Mouse (Mus musculus) forelimb bud, embryonic 11.5 days (tissue): ENCODE measurements at regions not wholly inside any gene's neighbourhood (a gene's known extent, or its start where the extent isn't known, plus 50 kb on each side); places are given as distances from the start of the nearest gene placed in this dataset.
"Not testable (repeated sequence)": the region's sequence is repeated elsewhere in the genome, so short reads cannot be mapped to it uniquely, and the experiment has no call there.

Source experiments
- DNase-seq: peaks from one replicate; pipeline ENCODE4 v3.0.0-alpha.2; 2012; ENCODE audit warnings: low read depth, low spot score

DNA sequence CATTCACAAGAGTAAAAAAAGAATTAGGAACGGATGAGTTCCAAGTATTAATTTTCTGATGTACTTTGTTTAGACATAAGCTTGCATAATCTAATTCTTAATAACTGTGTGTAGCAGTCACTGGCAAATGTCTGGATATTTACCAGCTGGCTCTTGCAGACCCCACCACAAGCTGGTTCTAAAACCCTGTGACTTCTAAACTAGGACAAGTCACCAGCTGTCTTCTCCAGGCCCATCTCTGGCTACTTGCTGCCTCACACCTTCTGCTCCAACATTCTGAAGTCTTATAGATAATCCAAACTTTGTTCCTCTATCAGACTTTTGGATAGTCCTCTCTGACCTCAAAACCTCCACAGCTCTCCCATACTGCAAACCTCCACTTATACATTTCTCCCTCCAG is 189.9 kb upstream of the Rhobtb1 start:
- no peak for DNase-seq

DNA sequence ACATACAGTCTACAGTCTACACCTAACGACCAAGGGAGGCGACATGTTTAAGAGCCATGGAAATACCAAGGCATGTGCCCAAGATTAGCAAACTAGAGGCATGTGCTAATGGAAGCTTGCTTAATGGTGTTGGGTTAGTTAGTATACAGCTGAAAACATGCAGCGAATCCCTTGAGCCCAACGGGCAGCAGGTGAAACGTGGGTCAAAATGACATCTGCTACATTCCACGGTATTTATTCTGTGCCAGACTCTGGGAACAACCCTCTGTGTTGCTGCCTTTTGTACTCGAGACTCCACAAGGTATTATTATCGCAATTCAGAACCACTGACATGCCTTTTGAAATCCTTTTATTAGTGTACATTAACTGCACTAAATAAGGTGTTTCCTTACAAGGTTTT is 188.1 kb upstream of the Rhobtb1 start:
- no peak for DNase-seq

DNA sequence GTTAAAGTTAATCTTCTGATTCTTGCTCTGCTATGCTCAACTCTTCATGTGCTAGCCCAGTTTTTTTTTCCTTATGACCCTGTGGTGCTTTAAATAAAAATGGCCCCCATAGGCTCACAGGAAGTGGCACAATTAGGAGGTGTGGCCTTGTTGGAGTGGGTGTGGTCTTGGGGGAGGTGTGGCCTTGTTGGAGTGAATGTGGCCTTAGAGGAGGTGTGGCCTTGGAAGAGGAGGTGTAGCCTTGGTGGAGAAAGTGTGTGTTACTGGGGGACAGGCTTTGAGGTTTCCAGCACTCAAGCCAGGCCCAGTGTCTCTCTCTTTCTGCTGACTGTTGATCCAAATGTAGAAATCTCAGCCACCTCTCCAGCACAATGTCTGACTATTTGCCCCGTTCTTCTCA is 186.0 kb upstream of the Rhobtb1 start:
- no peak for DNase-seq

DNA sequence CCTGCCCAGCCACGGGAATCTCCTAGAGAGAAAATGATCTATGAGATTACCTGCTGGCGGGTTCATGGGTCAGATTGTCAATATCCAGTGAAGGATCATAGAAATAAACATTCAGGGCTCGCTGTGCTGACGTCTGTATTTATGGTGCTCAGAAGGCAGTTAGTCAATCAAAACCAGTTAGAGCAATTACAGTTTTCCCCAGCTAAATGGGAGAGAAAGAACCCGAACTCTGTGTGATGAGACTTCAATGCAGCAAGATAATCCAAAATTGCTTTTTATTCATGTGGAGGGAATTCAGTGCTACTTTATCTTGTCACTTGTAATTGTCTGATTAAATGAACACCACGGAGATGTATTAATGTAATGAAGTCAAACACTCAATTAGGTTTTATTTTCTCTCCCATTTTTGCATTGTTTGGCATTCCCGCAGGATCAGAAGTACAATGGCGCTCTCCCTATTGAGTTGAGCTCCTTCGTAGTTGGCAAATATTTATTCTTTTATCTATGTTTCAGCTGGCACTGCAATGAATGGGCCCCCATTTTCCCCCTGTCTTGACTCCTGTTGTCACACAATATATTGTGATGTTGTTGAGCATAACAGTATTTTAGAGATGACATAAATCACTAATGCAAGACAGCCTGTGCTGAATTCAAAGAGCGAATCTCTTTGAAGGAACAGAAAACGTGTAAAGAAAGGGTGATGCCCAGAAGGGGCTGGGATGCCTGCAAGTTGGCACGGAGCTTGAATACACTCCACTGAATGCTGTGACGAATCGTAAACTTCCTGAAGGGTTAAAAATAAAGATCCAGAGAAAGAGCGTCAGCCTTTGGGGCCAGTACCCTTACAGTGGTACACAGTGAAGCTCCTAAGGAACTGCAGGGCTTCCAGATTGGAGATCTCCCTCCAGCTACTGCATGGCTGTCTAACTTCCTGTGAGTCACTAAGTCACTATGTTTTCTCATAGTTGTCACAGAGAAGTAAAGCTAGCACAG is 183.0 kb upstream of the Rhobtb1 start:
- DNase-seq: no peak

DNA sequence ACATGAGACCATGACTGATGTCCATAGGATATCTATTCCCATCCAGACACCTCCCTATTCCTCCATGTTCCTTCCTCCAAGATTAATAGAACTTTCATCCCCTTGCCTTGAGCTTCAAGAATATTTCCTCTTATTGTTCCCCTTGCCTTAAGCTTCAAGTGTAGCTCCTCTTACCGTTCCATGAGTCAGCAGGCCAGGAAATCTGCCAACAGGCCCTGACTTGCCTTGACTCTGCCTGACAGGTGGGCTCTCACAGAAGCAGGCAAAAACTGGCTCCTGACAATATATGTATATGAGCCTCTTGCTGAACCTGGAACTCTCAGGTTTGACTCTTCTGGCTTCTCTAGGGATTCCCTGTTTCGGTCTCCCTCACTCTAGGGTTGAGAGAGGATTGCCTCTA is 180.7 kb upstream of the Rhobtb1 start:
- DNase-seq: no peak

DNA sequence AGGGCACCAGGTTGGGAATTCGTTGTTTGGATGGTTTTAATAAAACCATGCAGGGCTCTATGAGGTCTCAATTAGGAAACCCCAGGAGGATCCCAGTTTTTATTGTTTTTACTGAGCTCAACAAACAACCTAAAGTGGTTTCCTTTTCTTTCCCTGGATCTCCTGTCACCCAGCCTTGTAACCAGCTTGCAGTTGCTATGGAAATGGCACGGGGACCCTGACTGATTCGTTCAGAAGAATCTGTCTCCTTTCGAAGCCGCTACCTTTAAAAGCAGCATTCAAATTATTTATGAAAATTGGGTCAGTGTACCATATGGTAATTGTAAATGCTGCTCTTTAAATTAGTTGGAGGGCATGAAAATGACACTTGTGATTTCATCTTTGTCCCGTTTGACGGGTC is 176.5 kb upstream of the Rhobtb1 start:
- DNase-seq: no peak

DNA sequence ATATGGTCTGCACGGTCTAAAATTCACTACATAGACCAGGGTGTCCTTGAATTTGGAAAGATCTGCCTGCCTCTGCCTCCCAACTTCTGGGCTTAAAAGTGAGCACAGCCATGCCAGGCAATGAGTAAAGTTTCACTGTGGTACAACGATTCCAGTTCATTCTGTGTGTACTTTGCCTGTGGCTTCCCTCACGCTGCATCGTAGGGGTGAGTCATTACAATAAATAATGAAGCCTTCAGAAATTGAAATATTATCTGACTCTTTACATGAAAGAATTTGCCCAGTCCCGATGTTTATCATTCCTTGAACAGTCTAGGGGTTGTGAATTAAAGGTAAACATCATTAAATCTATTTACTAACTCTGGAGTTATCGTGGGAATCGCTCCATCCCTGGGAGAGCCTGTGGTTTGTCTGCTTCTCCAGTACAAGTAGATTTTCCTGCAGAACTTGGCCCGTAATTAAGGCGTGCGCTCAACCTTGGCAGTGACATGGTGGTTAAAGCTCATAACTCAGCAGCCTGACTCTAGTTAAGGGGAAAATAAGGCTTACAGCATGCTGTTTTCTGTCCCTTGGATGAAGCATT is 174.7 kb upstream of the Rhobtb1 start:
- DNase-seq: peak; percentile 43

DNA sequence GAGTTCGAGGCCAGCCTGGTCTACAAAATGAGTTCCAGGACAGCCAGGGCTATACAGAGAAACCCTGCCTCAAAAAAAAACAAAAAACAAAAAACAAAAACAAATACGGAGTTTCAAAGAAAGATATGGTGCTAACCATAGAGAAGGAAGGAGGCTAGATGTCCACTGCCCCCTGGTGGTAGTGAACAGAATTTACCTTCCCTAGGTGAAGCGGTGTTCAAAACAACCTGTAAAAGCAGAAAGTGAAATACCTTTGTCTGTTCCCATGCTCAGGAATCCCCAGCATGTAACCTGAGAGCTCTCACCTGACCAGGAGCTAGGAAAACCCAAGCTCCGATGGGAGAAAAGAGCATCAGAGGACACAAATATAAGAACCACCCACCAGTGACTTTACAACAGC is 173.1 kb upstream of the Rhobtb1 start:
- DNase-seq: peak; percentile 53

DNA sequence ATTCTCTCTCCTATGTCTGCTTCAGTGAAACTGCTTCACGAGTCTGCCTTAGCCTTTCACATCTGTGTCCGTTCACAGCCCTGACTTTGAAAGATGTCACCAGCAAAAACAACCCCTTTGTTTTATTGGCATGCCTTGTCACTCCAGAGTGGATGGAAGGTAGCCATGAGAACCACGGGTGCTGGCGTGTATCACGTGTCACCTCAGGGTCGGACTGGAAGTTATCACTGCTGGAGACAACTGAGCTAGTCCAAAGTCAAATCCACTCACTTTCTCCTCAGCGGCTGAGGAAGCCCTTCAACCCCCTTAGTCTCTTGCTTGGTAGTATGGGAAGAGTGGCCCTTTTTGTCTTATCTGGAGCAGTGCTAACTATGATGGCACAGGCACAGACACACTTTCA is 171.3 kb upstream of the Rhobtb1 start:
- DNase-seq: no peak

DNA sequence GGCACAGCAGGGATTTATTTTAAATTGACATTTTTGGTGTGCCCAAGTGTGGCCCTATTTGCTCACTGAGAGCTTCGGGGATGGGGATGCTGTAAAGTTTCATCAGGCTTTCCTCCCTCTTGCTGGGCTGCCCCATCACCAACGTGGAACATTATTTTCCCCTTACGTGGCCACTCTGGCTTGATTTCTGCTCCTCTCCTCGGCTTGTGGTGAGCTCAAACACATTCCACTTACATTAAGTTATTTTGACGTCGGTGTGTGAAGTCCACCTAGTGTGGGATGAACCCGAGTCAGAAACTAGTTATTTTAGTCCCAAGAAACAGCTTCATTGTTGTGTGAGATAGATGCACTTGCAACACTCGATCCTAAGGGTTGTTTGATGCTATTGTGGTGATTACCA is 168.9 kb upstream of the Rhobtb1 start:
- DNase-seq: no peak

DNA sequence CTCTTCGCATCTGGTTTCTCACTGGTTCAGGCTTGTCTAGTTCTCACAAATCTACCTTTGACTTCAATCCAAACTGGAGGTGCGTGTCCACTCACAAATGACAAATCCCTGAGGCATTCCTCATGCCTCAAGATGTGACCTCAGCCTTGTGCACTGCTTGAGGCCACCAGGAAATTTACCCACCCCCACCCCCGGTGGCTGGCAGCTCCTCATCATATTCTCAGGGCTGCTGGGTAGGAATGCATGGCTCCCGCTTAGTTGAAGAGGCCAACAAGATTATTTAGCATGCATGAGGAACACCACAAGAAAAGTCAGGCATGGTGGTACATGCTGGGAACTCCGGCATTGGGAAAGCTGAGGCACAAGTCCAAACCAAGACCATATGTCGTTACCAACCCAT is 160.7 kb upstream of the Rhobtb1 start:
- no peak for DNase-seq

DNA sequence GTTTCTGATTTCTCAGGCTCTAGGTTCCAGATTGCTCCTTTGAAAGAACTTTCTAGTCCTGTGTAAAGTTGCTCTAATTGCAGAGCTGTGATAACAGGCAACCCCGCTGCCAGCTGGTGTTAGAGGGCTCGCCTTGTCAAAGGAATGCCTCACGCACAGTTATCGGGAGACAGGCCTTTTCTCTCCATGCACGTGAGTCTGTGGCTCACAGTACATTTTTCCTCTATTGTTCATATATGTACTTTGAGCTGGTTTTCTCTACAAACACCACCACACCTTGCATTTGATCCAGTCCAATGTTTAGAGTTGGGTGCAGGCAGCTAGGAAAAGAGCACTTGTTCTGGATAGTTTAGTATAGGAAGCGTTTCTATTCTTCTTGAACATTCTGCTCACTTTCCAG is 151.6 kb upstream of the Rhobtb1 start:
- DNase-seq: no peak

DNA sequence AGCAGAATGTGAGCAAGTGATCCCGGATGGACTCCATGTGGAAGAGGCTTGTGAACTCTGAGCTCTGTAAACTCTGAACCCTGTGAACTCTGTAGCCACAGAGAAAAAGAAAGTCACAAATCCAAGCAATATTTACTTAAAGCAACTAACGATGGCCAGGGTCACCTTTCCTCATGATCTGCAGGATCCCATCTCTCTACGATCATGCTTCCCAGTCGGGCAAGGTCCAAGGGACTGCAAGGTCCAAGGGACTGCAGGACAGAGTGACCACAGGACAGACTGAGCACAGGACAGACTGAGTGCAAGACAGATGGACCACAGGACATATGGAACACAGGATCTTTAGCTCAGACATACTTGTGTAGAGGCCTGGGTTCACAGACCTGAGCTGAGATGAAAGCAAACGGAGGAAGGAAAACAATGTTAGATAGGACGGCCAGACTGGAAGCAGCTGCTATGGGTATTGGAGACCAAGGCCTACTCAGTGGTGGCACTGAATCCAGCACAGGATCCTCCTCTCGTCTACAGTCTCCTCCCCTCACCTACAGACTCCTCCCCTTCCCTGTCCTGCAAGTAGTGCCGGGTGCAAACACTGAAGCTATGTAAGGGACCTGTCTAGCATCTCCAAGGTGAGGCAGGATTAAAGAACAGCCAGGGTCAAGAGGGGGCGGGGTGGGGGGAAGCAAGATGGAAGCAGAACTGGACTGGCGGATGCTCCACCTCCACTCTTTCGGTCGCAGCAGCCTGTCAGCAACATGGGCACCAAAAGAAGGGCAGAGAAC is 149.4 kb upstream of the Rhobtb1 start:
- DNase-seq: no peak

DNA sequence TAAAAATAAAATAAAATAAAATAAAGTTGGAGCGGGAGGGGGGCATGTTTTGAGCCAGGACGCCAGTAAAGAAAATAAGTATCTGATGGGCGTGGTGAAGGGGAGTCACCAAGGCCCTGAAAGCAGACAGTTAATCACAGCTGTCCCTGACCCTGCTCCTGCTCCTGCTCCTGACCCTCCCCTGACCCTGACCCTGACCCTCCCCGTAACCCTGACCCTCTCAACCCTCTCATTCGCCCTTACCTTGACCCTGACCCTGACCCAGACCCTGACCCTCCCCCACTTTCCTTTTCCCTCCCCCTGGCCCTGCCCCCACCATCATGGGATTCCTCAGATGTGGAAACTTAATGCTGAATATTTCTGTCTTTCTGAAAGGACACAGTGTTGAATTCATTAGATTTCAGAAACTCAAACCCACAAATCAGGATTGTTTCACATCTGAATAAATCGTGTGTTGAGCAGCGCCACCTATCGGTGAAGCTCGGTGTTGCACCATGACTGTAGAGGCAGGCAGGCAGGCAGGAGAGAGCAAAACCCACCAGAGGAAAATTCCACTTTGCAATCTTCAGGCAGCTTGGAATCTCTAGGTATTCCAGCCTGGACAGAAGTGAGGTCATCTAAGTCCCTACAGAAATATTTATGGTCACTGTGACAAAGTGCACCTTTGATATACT is 145.9 kb upstream of the Rhobtb1 start:
- peak; percentile 82 for DNase-seq

DNA sequence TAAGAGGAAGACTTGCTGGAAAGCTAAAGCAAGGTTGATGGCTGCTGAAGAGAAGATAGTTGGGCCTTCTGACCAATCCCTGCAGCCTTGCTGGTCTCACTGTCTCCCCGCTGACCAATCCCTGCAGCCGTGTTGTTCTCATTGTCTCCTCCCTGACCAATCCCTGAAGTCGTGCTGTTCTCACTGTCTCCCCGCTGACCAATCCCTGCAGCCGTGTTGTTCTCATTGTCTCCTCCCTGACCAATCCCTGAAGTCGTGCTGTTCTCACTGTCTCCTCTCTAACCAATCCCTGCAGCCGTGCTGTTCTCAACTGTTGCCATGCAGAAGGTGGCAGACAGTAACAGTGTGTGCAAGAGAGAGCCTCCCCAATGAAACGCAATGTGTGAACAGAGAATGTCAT is 142.6 kb upstream of the Rhobtb1 start:
- not testable (repeated sequence) for DNase-seq

DNA sequence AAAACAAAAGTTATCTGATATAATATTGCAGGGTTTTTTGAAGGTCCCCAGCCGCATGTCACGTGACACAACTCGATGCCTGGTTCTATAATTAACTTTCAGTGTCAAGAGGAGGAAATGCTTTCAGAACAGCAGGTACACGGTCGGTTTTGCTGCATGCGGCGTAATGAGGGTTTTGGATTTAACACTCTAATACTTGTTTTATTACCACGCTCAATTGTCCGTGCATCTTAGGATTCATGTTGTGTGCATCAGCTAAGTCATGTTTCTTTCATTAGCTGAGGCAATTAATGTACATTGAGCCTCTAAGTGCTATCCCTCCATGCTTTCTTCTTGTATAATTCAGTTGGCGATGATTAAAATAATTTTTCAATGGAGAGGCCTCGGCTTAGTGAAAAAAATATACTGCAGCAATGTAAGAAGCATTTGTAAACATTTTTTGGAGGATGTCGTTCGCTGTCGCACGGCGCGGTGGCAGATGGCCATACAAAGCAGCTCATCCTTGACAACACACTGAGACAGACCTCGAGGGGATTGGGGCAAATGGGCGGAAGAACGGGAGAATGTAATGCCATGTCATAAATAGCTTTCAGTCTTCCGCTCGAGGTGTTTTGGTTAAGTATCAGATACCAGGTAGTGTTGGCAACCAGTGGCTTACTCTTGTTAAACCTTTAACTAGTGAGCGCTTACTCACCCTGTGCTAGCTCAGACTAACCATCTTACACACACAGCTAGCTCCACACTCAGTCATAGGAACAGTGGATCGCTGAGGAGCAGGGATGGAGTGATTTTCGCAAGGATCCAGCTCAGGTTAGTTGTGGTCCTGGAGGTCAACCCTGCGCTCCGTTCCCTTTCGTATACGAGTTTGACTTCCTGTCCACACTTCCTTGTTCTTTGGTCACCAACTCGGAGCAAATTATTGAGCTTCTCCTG is 130.2 kb upstream of the Rhobtb1 start:
- DNase-seq: no peak

DNA sequence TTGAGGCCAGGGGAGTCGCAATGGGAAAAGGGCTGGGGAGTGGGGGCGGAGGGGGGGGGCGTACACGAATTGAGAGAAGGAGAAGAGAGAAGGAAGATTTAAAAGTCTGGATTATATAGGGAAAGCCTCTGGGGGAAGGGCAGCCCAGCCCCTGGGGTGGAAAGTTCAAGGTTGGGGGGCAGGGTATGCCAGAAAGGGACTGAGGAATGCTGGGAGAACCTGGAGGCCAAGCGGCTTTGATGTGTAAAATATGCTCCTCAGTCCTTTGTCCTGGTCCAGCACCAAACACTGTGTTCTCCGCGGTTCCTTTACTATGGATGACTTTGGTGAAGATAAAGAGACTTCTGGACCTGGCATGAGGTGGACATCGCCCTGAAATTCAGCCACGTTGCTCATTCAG is 117.8 kb upstream of the Rhobtb1 start:
- no peak for DNase-seq

DNA sequence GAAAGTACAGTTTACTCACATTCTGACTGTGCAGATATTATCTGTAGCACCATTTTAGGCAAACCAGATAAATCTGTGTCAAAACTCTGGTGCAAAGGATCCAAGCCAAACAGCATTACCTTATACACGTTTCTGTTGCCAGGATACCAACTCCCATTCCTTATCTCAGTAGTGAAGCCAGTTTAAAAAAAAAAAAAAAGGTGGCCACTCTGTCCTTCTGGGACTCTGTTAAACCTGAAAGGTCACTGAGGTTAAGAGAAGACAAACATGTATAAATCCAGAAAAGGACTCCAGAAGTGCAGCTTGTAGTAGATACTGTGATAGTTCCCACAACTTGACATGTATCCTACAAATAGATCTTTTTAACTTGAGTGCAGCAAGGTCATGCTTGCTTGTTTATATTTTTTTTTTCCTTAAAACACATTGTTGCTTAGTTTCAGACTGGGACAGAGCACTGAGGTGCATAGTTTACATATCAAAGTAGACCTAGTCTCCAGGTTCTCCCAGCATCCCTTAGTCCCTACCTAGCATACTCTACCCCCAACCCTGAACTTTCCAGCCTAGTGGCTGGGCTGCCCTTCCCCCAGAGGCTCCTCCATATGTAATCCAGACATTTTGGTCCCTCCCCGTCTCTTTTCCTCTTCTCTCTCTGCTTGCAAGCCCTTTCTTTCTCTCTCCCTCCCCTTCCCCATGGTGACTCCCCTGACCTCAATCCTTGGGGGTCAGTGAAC is 116.7 kb upstream of the Rhobtb1 start:
- DNase-seq: no peak

DNA sequence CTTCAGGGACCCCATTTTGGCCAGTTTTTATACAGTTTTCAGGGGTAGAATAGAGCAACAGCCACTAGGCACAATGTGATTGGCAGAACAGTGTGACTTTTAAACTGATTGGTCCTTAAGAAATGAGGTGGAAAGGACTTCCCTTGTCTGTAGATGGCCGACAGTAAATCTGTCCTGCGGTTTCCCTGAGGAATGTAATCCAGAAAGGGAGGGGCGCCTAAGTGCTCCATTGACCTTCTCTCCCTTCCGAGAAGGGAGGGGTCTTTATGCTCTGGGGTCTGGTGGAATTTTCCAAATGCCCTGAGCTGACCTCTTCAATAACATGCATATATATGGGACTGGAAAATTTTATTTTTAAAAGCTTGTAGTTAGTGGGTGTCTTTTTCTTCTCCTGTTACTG is 115.7 kb upstream of the Rhobtb1 start:
- not testable (repeated sequence) for DNase-seq

DNA sequence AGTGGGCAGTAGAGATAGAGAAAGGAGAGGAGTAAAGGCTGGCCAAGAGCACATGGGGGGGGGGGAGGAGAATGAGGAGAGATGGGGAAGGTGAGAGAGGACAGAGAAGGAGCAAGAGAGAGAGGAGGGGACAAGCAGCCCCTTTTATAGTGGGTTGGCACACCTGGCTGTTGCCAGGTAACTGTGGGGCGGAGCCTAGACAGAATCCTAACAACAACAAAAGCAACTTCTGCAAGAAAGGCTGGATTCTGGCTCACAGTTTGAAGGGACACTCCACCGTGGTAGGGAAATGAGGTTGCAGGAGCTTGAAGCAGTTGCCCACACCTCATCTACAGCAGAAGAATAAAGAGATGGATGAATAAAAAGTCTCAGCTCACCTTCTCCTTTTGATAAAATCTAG is 115.1 kb upstream of the Rhobtb1 start:
- no peak for DNase-seq
